Mouse (Mus musculus) frontal cortex, adult 2 months (tissue): Measurements from ENCODE around the gene Fbxl19. TPM values are rescaled to one million over a fixed set of nuclear protein-coding genes. Genes with fewer than 3 reads are reported as not detected.

Source experiments
- polyA plus RNA-seq: library from polyadenylated mRNA; depleted of rRNA; stranded (reverse); fragments of >200 nt; gene quantifications from 2 replicates; pipeline ENCODE4 v1.2.3, GENCODE M21; 2012; rRNA removed

The Fbxl19 gene
- polyA plus RNA-seq, 1 experiment, result 58.3 TPM

Other genes starting within 250 kb of the Fbxl19 start
- 29.6 and 31.3 TPM in 2 replicates for gene Srcap, start 232.6 kb upstream of the Fbxl19 start, polyA plus RNA-seq
- 15.6 and 16.6 TPM in 2 replicates for gene Gm42715, start 225.0 kb upstream of the Fbxl19 start, polyA plus RNA-seq
- not detected in 2 replicates for gene Tmem265, start 183.2 kb upstream of the Fbxl19 start, polyA plus RNA-seq
- gene Phkg2, start 171.2 kb upstream of the Fbxl19 start, polyA plus RNA-seq, result 145 and 146 TPM in 2 replicates
- 21.0 and 21.5 TPM in 2 replicates for gene Ccdc189, start 155.9 kb upstream of the Fbxl19 start, polyA plus RNA-seq
- 49.4 and 54.0 TPM in 2 replicates for gene Rnf40, start 155.8 kb upstream of the Fbxl19 start, polyA plus RNA-seq
- gene Zfp629, start 128.7 kb upstream of the Fbxl19 start, polyA plus RNA-seq, result 21.7 and 22.7 TPM in 2 replicates
- gene Bcl7c, start 35.6 kb upstream of the Fbxl19 start, polyA plus RNA-seq, result 23.3 and 25.7 TPM in 2 replicates
- 6.0 and 6.4 TPM in 2 replicates for gene Ctf1, start 31.8 kb upstream of the Fbxl19 start, polyA plus RNA-seq
- gene Ctf2, start 12.4 kb upstream of the Fbxl19 start, polyA plus RNA-seq, result not detected in 2 replicates
- gene Orai3, start 25.3 kb downstream of the Fbxl19 start, polyA plus RNA-seq, result 19.9 and 20.6 TPM in 2 replicates
- gene Setd1a, start 32.1 kb downstream of the Fbxl19 start, polyA plus RNA-seq, result 20.2 and 21.8 TPM in 2 replicates
- gene Gm49388, start 41.1 kb downstream of the Fbxl19 start, polyA plus RNA-seq, result 0.06 TPM in 1 of 2 replicates, not detected in the other
- 15.7 and 17.3 TPM in 2 replicates for gene Hsd3b7, start 56.1 kb downstream of the Fbxl19 start, polyA plus RNA-seq
- 121 and 127 TPM in 2 replicates for gene Stx4a, start 79.8 kb downstream of the Fbxl19 start, polyA plus RNA-seq
- 374 and 443 TPM in 2 replicates for gene Stx1b, start 80.0 kb downstream of the Fbxl19 start, polyA plus RNA-seq
- gene Zfp646, start 131.7 kb downstream of the Fbxl19 start, polyA plus RNA-seq, result 16.0 TPM in 2 replicates
- 13.9 and 15.1 TPM in 2 replicates for gene Zfp668, start 132.3 kb downstream of the Fbxl19 start, polyA plus RNA-seq
- 4.7 and 5.2 TPM in 2 replicates for gene Prss53, start 146.4 kb downstream of the Fbxl19 start, polyA plus RNA-seq
- not detected in 2 replicates for gene Gm21974, start 150.9 kb downstream of the Fbxl19 start, polyA plus RNA-seq
- 54.6 and 68.7 TPM in 2 replicates for gene Vkorc1, start 151.1 kb downstream of the Fbxl19 start, polyA plus RNA-seq
- gene Bckdk, start 159.5 kb downstream of the Fbxl19 start, polyA plus RNA-seq, result 50.4 and 51.0 TPM in 2 replicates
- 37.3 and 39.1 TPM in 2 replicates for gene Kat8, start 168.0 kb downstream of the Fbxl19 start, polyA plus RNA-seq
- gene Prss8, start 185.6 kb downstream of the Fbxl19 start, polyA plus RNA-seq, result 0.36 and 0.86 TPM in 2 replicates
- 14.0 and 15.0 TPM in 2 replicates for gene Prss36, start 202.2 kb downstream of the Fbxl19 start, polyA plus RNA-seq
- gene Fus, start 222.9 kb downstream of the Fbxl19 start, polyA plus RNA-seq, result 446 and 481 TPM in 2 replicates
- 7.5 and 10.1 TPM in 2 replicates for gene Pycard, start 249.3 kb downstream of the Fbxl19 start, polyA plus RNA-seq